Mouse (Mus musculus) liver, adult (tissue): ENCODE measurements around the gene Togaram2.
"Not testable (repeated sequence)": the region's sequence is repeated elsewhere in the genome, so short reads cannot be mapped to it uniquely, and the experiment has no call there.

ENCODE experiments used
- GATA4 ChIP-seq: IDR thresholded peaks from 2 replicates; pipeline ENCODE4 v1.6.1; 2014; ENCODE audit warnings: mild to moderate bottlenecking, low read length; ENCODE audit not compliant: insufficient replicate concordance

The Togaram2 gene

DNA sequence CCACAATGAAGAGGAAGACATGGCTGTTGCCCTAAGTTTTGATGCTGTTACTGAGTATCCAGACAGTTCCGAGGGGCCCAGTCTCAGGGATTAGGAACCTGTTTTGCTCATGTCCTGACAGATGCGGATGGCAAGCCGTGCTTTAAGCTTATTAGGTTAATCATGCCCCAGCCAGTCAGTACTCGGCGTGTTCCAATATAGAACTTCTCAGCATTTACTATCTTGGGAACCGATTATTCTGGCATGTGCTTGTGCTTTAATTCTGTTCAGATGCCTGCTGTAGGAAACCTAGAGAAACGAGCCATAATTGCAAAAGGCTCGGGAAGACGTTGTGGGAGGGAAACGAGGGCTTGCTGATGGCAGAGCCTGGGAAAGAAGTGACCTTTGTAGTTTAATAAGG, 79.8 kb downstream of the Togaram2 start, which contains the start of gene Pcare:
Gene Pcare, minus strand, starts transcription at position 64 of the 400 bp plus-strand sequence.
- TF ChIP-seq GATA4: no peak

DNA sequence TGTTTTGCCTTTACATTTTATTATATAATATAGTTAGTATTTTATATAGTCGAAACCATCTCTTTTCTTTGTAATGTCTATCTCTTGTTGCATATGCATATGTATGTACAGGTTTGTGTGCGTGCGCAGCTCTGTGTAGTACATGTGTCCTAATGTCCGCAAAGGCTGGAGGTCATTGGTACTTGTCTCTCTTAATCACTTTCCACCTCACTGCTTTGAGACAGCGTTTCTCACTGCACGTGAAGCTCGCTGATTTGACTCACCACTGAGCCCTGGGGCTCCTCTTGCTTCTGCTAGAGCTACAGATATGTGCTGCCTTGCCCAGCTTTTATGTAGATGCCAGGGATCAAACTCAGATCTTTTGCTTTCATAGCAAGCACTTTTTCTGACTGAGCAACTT, 87.5 kb downstream of the Togaram2 start:
- no peak for TF ChIP-seq GATA4

DNA sequence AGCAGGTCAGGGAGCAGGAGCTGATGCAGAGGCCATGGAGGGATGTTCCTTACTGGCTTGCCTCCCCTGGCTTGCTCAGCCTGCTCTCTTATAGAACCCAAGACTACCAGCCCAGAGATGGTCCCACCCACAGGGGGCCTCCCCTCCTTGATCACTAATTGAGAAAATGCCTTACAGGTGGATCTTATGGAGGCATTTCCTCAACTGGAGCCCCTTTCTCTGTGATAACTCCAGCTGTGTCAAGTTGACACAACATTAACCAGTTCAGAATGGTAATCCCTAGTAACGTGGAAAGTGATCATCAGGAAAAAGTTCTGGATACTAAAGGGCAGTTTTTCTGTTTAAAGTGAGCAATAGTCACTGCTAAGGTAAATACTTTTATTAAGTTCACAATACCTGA, 95.1 kb downstream of the Togaram2 start, which contains the start of gene Clip4:
Gene Clip4, plus strand, starts transcription at position 301 of the 400 bp plus-strand sequence.
- TF ChIP-seq GATA4: not testable (repeated sequence)

DNA sequence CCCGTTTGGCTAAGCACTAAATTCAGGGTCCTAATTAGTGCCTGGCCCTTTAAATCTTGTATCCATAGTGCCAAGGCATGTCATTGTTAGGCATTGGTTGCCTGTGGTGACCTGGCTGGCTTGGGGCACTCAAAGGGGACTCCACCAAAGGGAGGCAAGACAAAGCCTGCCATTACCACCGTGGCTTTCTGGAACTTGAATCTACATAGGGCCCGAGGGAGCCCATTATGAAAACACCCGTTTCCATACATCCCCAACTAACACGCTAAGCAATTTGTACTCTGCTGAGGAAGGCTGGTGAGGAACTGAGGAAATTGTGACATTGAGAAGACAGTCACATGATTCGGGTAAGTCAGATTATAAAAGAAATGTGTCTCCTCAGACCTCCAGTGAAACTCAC, 96.5 kb downstream of the Togaram2 start:
- no peak for TF ChIP-seq GATA4

DNA sequence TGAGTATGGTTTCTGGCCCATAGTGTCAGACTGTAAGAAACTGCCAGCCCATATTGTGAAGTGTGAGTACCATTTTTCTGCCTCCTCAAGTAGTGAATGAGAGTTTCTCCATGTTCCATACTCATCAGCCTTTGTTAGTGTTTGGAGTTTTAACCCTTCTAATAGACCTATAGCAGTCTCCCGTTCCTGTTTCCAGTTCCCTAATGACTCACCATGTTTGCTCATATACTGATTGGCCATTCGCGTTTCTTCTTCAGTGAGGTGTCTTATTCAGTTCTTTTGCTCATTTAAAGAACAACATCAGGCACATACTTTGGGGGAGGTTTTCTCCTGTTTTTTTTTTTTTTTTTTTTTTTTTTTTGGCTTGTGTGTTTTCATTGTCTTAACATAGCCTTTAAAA, 97.6 kb downstream of the Togaram2 start:
- TF ChIP-seq GATA4: no peak

DNA sequence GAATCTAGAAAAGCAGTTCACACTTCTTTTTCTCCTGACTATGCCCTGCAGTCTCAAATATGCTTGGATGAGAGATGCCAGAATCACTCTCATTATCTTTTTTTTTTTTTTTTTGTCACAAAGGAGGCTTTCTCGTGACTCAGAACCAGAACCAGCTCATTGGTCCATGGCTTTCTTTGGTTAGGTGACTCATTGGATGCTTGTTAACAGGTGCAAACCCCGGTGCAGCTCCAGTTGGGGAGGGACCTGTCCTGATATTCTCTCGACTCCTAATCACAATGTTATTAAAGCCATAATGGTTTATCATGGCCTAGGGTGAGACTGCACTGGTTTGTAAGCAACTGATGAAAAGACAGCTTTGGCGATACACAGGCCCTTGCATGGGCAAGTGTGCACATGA, 101.1 kb downstream of the Togaram2 start:
- no peak for TF ChIP-seq GATA4

DNA sequence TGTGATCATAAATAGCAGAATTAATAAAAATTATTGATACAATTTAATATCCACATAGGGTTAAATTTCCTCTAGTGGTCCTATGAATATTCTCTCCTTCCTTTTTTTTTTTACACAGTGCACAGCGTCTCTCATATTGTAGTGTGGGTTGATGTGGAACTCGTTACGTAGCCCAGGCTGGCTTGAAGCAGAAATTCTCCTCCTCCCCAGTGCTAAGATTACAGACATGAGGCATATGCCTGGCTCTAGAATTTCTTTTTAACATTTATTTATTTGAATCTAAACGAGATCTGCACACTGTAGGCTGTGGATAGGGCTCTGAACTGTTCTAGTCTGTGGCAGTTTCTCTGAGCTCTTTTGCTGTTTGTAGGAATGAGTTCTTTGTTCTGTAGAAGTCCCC, 102.2 kb downstream of the Togaram2 start:
- TF ChIP-seq GATA4: no peak

DNA sequence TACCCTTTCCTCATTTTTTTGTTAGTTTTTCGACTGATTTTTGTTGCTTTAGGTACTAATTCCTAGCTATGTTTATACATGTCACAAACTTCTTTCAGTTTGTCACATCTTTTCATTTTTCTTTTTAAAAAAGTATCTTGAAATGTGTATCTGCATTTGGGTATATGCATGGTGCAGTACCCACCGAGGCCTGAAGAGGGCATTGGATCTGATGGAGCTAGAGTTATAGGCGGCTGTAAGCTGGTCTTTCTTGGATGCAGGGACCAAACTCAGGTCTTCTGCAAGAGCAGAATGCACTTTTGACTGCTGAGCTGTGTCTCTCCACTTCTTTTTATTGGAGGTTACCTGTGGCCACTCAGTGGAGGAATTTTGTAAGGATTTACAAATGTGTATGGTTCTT, 105.6 kb downstream of the Togaram2 start:
- TF ChIP-seq GATA4: no peak
